17 mouse cellular contexts compared by ENCODE assay signal in the genomic region with DNA sequence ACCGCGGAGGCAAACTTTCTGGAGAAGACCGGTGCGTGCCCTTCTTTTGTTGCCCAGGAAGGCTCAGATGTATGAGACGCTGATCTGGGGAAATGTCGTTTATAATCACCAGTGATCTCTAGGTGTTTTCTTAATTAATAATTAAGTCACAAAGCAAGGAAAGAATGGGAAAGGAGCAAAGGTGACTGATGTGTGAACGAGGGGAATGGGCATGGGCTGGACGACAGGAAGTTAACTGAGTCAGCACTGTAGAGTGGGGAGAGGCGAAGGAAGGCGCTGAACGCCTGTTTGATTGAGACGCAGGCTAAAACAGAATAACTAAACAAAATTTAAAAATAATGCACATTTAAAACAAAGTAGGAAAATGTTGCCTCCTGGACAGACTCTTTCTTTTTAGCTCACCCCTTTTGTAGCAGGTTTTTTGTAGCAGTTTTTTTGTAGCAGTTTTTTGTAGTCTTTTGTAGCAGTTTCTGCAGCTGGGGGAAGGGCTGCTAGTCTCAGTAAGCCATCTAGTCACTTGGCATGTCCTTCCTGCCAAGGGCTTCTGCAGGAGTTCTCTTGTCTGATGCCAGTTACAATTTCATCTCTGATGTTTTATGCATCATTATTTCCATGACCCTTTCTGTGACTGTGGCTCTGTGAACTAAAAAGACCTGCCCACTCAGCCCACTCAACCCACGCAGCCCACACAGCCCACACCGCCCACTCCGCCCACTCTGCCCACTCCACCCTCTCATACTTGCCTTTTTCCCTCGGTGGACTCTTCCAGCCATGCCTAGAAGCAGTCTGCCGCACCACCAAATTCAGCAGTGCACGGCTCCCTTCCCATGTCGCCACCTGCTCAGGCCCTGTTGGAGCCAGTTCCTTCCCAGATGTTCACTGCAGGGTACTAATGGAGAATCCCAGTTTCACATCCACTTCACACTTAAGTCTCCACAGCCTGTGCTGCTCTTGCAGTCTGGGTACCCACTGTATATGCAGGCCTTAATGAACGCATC.
DNase-seq lines count a peak whose midpoint lies in the region; ATAC-seq lines count a peak whose summit lies in the region.
"Had no signal": no experiment of that assay in that cellular context is flagged by ENCODE, and none has a peak within 500 bp of the region (broad histone marks: within the 10 kb centered on the region; RNA-seq: fewer than 3 reads in every experiment).

No protein-coding gene starts in this region.

- 82% methylated on average over 20 of the region's 20 CpGs for WGBS in kidney, embryonic 14.5 days

- no peak overlapping the region for H3K9ac ChIP-seq in kidney, embryonic 14.5 days (ENCODE audit: low read depth, low read length)
- H3K9ac ChIP-seq: heart, embryonic 15.5 days; liver, embryonic 12.5 days; neural tube, embryonic 15.5 days had no signal

- H3K36me3 ChIP-seq in kidney, embryonic 14.5 days (ENCODE audit: control insufficient read depth, insufficient read depth, low read length), result no peaks in the 10 kb centered on the region
- H3K36me3 ChIP-seq: heart, embryonic 15.5 days; liver, embryonic 12.5 days; neural tube, embryonic 15.5 days had no signal

- no peak overlapping the region for H3K4me3 ChIP-seq in kidney, embryonic 14.5 days (ENCODE audit: low read length)
- H3K4me3 ChIP-seq: heart, embryonic 15.5 days; liver, embryonic 12.5 days; neural tube, embryonic 15.5 days had no signal

- H3K9me3 ChIP-seq in kidney, embryonic 14.5 days (ENCODE audit: control insufficient read depth, low read length), result no peaks in the 10 kb centered on the region
- H3K9me3 ChIP-seq: heart, embryonic 15.5 days; liver, embryonic 12.5 days; neural tube, embryonic 15.5 days had no signal

- no peaks in the 10 kb centered on the region for H3K27me3 ChIP-seq in kidney, embryonic 14.5 days (ENCODE audit: control insufficient read depth, insufficient read depth, low read length)
- H3K27me3 ChIP-seq: heart, embryonic 15.5 days; liver, embryonic 12.5 days; neural tube, embryonic 15.5 days had no signal

- no peak for ATAC-seq in kidney, embryonic 14.5 days (ENCODE audit: low FRiP score, low TSS enrichment)
- ATAC-seq: intestine, embryonic 16.5 days; liver, embryonic 12.5 days had no signal

- intact Hi-C loops in left cerebral cortex, postnatal 25 days (cut with DNase I), result no loop called here

- DNase-seq in cerebellum, postnatal 10 days, result peak; percentile 73 to 81
- DNase-seq in cerebellum, adult 9-11 months, result no peak
- DNase-seq in kidney, adult 11 months, result peak; percentile 43
- peak; percentile 19 for DNase-seq in kidney, postnatal 10 days
- peak; percentile 40 for DNase-seq in testis, postnatal 10 days (ENCODE audit: low spot score)
- no peak for DNase-seq in c-Kit-positive CD71-positive TER-119-positive erythroid progenitor cells, embryonic 14.5 days (ENCODE audit: low spot score)
- DNase-seq in left cerebral cortex, postnatal 25 days (ENCODE audit: low spot score in 2 of 2), result no peak
- DNase-seq: adrenal gland, adult 8-10 months; B cell, adult 2 months; right cerebral cortex, postnatal 4 days had no signal

- H3K4me1 ChIP-seq in kidney, embryonic 14.5 days (ENCODE audit: control insufficient read depth, insufficient read depth, low read length), result no peaks in the 10 kb centered on the region
- H3K4me1 ChIP-seq: heart, embryonic 15.5 days; liver, embryonic 12.5 days had no signal

- H3K4me2 ChIP-seq in kidney, embryonic 14.5 days (replicated peaks; ENCODE audit: low read depth, low read length), result no peak overlapping the region
- H3K4me2 ChIP-seq: heart, embryonic 15.5 days; liver, embryonic 12.5 days; neural tube, embryonic 15.5 days had no signal

- no peak overlapping the region for H3K27ac ChIP-seq in kidney, embryonic 14.5 days (ENCODE audit: low read depth, low read length)
- H3K27ac ChIP-seq: heart, embryonic 15.5 days; liver, embryonic 12.5 days; macrophage; neural tube, embryonic 15.5 days; stomach, postnatal 0 days had no signal

Comparison
In these comparisons a context has a peak if more than half of its experiments do, and no peak if none do; other contexts are left out.
1. DNase-seq: peak in cerebellum, postnatal 10 days (2 of 2), kidney, adult 11 months (single experiment), kidney, postnatal 10 days (single experiment) and testis, postnatal 10 days (single experiment); none in cerebellum, adult 9-11 months (single experiment), c-Kit-positive CD71-positive TER-119-positive erythroid progenitor cells, embryonic 14.5 days (single experiment) and left cerebral cortex, postnatal 25 days (0 of 2).